Mouse (Mus musculus): ENCODE results near the gene Kif19a.

The Kif19a gene

GRCm38 (mm10) chr11:114764820-114765818, at the start of gene Kif19a:
Gene Kif19a (plus strand): TSS chr11:114765388.
- DNase-seq, result peak; percentile 74

GRCm38 (mm10) chr11:114715531-114715930, 49.7 kb upstream of the Kif19a start:
- no peak for DNase-seq

- DNase-seq, result no peak
Observed at GRCm38 (mm10) chr11:114720535-114720934, 44.7 kb upstream of the Kif19a start.

GRCm38 (mm10) chr11:114722438-114722837, 42.8 kb upstream of the Kif19a start:
- no peak for DNase-seq

- no peak for DNase-seq
Observed at GRCm38 (mm10) chr11:114723030-114723429, 42.2 kb upstream of the Kif19a start.

GRCm38 (mm10) chr11:114724787-114725590, 40.2 kb upstream of the Kif19a start:
- DNase-seq, result peak; percentile 23

- peak; percentile 45 for DNase-seq
Observed at GRCm38 (mm10) chr11:114726965-114727825, 38.0 kb upstream of the Kif19a start, which contains the start of gene Dnaic2. Gene Dnaic2 (plus strand): TSS chr11:114727408.

GRCm38 (mm10) chr11:114727826-114728186, 37.4 kb upstream of the Kif19a start:
- no peak for DNase-seq

GRCm38 (mm10) chr11:114728333-114728732, 36.9 kb upstream of the Kif19a start:
- no peak for DNase-seq

GRCm38 (mm10) chr11:114729832-114730363, 35.3 kb upstream of the Kif19a start:
- no peak for DNase-seq

GRCm38 (mm10) chr11:114731711-114732110, 33.5 kb upstream of the Kif19a start:
- no peak for DNase-seq

- DNase-seq, result no peak
Observed at GRCm38 (mm10) chr11:114732890-114733289, 32.3 kb upstream of the Kif19a start.

GRCm38 (mm10) chr11:114736111-114736510, 29.1 kb upstream of the Kif19a start:
- DNase-seq, result no peak

GRCm38 (mm10) chr11:114736913-114737624, 28.1 kb upstream of the Kif19a start:
- peak; percentile 37 for DNase-seq

- DNase-seq, result no peak
Observed at GRCm38 (mm10) chr11:114740598-114740997, 24.6 kb upstream of the Kif19a start.

- DNase-seq, result no peak
Observed at GRCm38 (mm10) chr11:114741451-114741850, 23.7 kb upstream of the Kif19a start.

- peak; percentile 84 for DNase-seq
Observed at GRCm38 (mm10) chr11:114745134-114745533, 20.1 kb upstream of the Kif19a start.

GRCm38 (mm10) chr11:114747564-114748138, 17.5 kb upstream of the Kif19a start:
- no peak for DNase-seq

GRCm38 (mm10) chr11:114769911-114770310, 4.7 kb downstream of the Kif19a start:
- DNase-seq, result no peak

- no peak for DNase-seq
Observed at GRCm38 (mm10) chr11:114771896-114772295, 6.7 kb downstream of the Kif19a start.

- no peak for DNase-seq
Observed at GRCm38 (mm10) chr11:114780076-114780475, 14.9 kb downstream of the Kif19a start.

Data from liver (tissue).